Mouse (Mus musculus) layer of hippocampus, adult 11-12 months (tissue): ENCODE results near the gene Slc22a30.
"Not testable (repeated sequence)": the region's sequence is repeated elsewhere in the genome, so short reads cannot be mapped to it uniquely, and the experiment has no call there.

ENCODE experiments used
- DNase-seq: peaks from one replicate; pipeline ENCODE4 v3.0.0; 2022; ENCODE audit warnings: low spot score

Slc22a30 gene

DNA sequence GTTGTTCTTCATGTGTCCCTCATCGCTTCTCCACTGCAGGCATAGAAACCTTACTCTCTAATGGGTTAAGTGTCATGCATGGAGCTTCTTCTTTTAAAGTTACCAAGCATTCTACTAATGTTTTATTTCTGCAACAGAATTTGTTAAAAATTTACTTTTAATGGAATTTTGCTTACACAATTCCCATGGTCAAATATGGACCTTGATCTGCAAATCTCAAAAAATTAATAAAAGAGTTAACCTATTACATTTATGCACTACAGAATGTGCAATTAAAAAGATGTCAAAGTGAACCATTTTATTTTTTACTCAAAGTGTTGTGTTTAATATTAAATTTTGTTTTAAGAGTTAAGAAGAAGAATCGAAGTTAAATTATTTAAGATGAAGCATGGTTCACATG, at the start of gene Slc22a30:
Slc22a30 (minus strand) TSS at position 101 of the 400 bp plus-strand sequence.
- DNase-seq = not testable (repeated sequence)

DNA sequence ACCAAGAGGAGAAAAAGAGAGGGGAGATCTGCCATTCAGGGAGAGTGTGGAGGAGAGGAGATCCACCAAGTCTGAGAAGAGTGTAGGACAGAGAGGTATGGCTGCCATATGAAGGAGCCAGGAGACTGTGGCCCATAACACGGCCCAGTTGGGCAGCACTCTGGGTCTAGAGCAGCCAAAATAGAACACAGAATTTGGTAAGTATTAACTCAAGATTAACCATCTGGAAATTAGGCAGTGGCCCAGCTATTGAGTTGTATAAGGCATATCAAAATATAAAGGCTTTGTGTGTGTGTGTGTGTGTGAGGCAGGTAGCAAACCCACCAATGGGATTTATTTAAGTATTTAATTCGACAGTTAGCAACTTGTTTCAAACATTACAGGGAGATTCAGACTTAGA, 43.4 kb upstream of the Slc22a30 start:
- DNase-seq = no peak

GRCm38 (mm10) chr19:8447516-8447915, 42.6 kb upstream of the Slc22a30 start:
- DNase-seq = no peak

DNA sequence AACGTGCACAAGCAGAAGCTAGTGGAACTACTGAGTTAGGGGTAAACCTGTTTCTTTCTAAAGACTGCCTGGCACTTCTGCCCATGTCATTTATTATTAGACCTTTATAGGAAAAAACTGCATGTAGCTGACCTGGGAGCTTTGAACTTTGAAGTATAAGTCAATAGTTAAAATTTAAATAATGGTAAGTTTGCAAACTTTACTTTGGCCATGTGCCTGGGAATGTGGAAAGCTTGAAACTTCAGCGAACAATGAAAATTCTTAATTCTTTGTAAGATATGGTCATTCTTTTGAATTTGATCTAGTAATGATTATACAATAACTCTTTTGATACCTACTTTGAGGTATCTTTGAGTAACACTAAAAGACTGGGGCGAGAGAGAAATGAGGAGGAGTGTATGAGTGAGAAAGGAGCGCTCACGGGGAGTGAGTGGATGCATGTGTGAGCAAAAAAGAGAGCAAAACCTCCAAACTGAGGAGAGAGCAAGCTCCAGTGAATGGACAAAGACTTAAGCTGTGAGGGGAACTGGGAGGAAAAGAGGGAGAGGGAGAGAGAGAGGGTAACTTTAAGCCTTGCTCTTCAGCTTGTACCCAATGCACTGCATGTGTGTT, 26.2 kb upstream of the Slc22a30 start:
- DNase-seq = no peak

DNA sequence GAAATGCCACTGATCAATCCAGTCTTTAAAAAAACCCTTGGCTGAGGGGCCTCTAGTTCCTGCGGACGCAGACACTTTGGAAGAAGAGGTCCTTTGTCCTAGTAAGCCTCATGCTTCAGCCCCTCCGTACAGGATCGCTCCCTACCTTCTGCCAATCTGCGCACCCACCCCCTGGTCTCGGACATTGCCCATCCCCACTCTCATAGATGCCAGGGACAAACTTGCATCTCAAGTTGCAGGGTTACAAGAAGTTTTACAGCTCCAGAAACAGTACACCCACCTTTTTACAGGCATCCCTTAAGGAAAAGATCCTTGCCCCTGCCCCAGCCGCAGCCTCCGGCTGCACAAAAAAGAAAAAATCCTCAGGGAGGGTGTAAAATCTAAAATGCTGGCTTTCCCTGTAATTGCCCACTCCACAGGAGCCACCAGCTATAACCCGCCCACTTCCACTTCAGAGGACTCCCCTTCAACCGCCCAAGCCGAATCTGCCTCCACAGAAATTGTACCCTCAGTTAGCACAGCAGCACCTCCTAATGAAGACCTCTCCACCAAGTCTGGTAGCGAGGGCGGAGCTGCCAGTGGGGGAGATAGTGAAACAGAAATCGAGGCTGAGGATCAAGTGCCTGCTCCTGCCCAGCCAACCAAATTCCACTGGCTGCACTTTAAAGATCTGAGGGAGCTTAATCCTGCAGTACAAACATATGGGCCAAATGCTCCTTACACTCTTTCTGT, 2.5 kb upstream of the Slc22a30 start:
- not testable (repeated sequence) for DNase-seq
